Mouse (Mus musculus): ENCODE measurements around the gene Fabp1. TPM values are rescaled to one million over a fixed set of nuclear protein-coding genes. Genes with fewer than 3 reads are reported as not detected.

Gene Fabp1
- polyA plus RNA-seq, 1 experiment from 2014 or later = 0.43 TPM

DNA sequence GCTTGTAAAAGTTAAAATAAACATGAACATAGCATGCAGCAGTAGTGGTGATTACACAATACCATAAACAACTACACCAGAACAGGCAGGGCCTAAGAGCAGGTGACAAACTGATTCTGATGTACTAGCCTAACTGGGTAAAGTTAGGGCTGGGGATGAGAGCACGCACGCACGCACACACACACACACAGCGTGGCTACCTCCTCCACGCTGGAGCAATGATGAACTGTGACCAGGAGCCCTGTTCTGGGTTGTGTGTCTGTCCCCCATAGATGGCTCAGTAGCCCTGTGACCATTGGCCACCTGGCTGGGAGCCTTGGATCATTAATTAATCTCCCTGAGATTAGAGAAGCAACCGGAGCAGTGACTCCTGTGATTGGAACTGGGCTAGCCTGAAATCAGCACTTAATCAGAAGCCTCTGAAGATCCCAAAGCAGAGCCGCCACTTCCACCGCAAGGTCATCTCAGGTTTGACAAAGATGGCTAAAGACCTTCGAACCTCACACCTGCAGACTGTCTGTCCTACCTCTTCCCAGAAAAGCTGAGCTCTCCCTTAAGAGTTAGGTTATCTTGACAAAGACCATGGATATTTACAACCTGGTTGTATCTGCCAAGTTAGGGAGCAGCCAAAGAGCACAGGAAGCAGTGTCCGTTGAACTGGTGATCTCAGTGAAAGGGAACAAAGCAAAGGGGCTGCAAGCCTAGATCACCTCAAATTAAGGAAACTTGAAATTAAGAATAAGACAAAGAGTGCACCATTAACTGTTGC is 26.6 kb upstream of the Fabp1 start:
- Histone ChIP-seq H3K4me3 (ENCODE audit: low read length) (no peak overlapping the region), H3K4me2 (replicated peaks; ENCODE audit: low read depth, low read length) (no peak overlapping the region), H3K4me1 (ENCODE audit: control insufficient read depth, insufficient read depth, low read length) (no peaks in the 10 kb centered on the region), H3K36me3 (ENCODE audit: control insufficient read depth, insufficient read depth, low read length) (no peaks in the 10 kb centered on the region), H3K27me3 (ENCODE audit: control insufficient read depth, insufficient read depth, low read length) (no peaks in the 10 kb centered on the region), H3K9ac (ENCODE audit: low read depth, low read length) (no peak overlapping the region), H3K27ac (ENCODE audit: low read depth, low read length) (no peak overlapping the region), H3K9me3 (ENCODE audit: control insufficient read depth, low read length) (no peaks in the 10 kb centered on the region)
- 83% methylated on average over 10 of the region's 10 CpGs for WGBS
- no peak for ATAC-seq (ENCODE audit: low FRiP score, low TSS enrichment)

DNA sequence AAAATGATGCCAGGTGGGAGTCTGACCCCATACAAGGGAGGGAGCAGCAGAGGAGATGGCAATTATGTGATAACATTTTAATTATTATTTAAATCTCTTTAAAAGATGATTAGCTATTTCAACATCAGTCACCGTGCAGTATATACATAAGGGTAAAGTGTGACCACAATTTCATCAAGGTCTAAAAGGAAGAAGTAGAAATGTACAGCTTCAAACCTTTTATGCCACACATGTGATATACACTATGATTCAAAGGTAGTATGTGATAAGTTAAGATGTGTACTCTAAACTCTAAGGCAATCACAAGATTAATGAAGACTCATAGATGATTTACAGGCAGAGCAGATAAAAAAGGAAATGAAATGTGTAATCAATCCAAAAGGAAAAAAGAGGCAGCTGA is 19.0 kb upstream of the Fabp1 start:
- H3K27ac ChIP-seq (ENCODE audit: low read depth, low read length) = no peak overlapping the region
- H3K9me3 ChIP-seq (ENCODE audit: control insufficient read depth, low read length) = no peaks in the 10 kb centered on the region
- H3K4me3 ChIP-seq (ENCODE audit: low read length) = no peak overlapping the region
- no peaks in the 10 kb centered on the region for H3K36me3 ChIP-seq (ENCODE audit: control insufficient read depth, insufficient read depth, low read length)
- ATAC-seq (ENCODE audit: low FRiP score, low TSS enrichment) = no peak
- H3K4me1 ChIP-seq (ENCODE audit: control insufficient read depth, insufficient read depth, low read length) = no peaks in the 10 kb centered on the region
- no peaks in the 10 kb centered on the region for H3K27me3 ChIP-seq (ENCODE audit: control insufficient read depth, insufficient read depth, low read length)
- no peak overlapping the region for H3K4me2 ChIP-seq (replicated peaks; ENCODE audit: low read depth, low read length)
- H3K9ac ChIP-seq (ENCODE audit: low read depth, low read length) = no peak overlapping the region
- 85% methylated on average over 1 of the region's 1 CpGs for WGBS

DNA sequence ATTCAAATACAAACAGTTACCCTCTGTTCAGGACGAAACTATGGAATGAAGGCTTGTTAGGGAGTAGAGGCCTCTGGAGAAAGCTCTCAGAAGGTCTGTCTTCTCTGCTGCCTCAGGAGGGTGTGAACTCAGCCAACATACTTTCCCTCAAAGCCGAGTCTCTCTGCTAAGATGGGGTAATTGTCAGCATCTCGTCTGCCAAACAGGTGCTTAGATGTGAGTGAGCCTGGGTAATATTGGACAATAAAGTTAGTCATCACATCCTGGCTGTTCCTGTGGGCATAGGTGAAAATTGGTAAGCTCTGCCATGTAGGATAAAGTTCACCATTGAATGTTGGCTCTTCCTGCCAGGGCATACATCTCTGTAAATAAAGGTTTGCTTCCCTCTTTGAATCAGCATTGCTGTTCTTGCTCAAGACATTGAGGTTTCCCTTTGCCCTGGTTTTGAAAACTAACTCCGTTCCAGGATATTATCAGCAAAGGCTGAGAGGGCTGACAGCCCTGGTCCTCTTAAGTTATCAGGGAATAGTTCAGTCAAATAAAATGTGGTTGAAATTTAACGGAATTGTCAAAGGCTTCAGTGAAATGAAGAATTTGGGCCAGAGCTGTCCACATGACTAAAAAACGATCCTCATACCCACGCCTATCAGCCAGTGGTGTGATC is 14.6 kb upstream of the Fabp1 start:
- Histone ChIP-seq H3K27me3 (ENCODE audit: control insufficient read depth, insufficient read depth, low read length) (no peaks in the 10 kb centered on the region), H3K9me3 (ENCODE audit: control insufficient read depth, low read length) (no peaks in the 10 kb centered on the region), H3K4me3 (ENCODE audit: low read length) (no peak overlapping the region), H3K36me3 (ENCODE audit: control insufficient read depth, insufficient read depth, low read length) (no peaks in the 10 kb centered on the region), H3K9ac (ENCODE audit: low read depth, low read length) (no peak overlapping the region), H3K4me2 (replicated peaks; ENCODE audit: low read depth, low read length) (no peak overlapping the region), H3K27ac (ENCODE audit: low read depth, low read length) (no peak overlapping the region), H3K4me1 (ENCODE audit: control insufficient read depth, insufficient read depth, low read length) (no peaks in the 10 kb centered on the region)
- ATAC-seq (ENCODE audit: low FRiP score, low TSS enrichment) = no peak
- 84% methylated on average over 7 of the region's 7 CpGs for WGBS

DNA sequence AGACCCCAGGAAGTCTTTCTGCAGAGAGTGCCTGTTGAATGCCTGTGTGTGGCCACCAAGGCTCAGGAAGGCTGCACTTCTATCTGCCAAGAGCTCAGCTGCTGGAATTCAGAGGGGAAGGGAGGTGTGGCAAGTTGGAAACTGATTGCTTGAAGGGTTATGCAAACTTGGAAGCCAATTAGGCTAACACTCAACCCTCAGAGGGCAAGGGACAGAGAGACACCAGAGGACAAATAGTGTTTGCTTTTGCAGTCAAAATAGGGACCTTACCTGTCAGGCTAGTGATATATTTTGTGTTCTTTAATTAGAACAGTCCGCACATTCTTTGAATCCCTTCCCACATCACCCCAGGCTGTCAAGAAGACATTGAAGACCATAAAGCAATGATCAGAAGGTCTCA is 10.0 kb upstream of the Fabp1 start:
- 4% methylated on average over 1 of the region's 1 CpGs for WGBS
- H3K4me3 ChIP-seq (ENCODE audit: low read length) = no peak overlapping the region

DNA sequence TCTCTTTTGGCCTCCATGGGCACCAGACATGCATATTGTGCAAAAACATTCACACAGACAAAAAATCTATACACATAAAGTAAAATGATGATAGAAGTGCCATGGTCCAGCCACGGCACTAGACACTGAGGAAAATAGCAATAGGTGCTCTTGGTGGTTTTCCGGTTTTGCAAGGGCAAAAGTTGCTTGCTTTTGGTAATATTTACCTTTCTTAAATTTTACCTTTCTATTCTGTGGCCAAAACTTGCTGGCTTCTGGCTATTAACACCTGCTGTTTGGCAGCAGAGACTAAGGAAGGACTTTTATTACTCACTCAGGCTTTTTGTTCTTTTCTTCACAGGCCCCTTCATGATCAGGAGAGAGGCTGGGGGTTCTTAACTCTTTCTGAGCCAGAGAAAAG is 9.1 kb upstream of the Fabp1 start:
- Histone ChIP-seq H3K9me3 (ENCODE audit: control insufficient read depth, low read length) (no peaks in the 10 kb centered on the region), H3K4me1 (ENCODE audit: control insufficient read depth, insufficient read depth, low read length) (no peaks in the 10 kb centered on the region), H3K36me3 (ENCODE audit: control insufficient read depth, insufficient read depth, low read length) (no peaks in the 10 kb centered on the region), H3K9ac (ENCODE audit: low read depth, low read length) (no peak overlapping the region), H3K4me2 (replicated peaks; ENCODE audit: low read depth, low read length) (no peak overlapping the region), H3K27ac (ENCODE audit: low read depth, low read length) (no peak overlapping the region), H3K27me3 (ENCODE audit: control insufficient read depth, insufficient read depth, low read length) (no peaks in the 10 kb centered on the region), H3K4me3 (ENCODE audit: low read length) (no peak overlapping the region)
- ATAC-seq (ENCODE audit: low FRiP score, low TSS enrichment) = no peak
- WGBS = 78% methylated on average over 2 of the region's 2 CpGs

More for the DNA sequence above, 10.0 kb upstream of the Fabp1 start:
- no peak overlapping the region for H3K27ac ChIP-seq (ENCODE audit: low read depth, low read length)
- H3K36me3 ChIP-seq (ENCODE audit: control insufficient read depth, insufficient read depth, low read length) = no peaks in the 10 kb centered on the region
- ATAC-seq (ENCODE audit: low FRiP score, low TSS enrichment) = no peak
- no peaks in the 10 kb centered on the region for H3K4me1 ChIP-seq (ENCODE audit: control insufficient read depth, insufficient read depth, low read length)
- no peak overlapping the region for H3K9ac ChIP-seq (ENCODE audit: low read depth, low read length)
- H3K27me3 ChIP-seq (ENCODE audit: control insufficient read depth, insufficient read depth, low read length) = no peaks in the 10 kb centered on the region
- no peak overlapping the region for H3K4me2 ChIP-seq (replicated peaks; ENCODE audit: low read depth, low read length)
- no peaks in the 10 kb centered on the region for H3K9me3 ChIP-seq (ENCODE audit: control insufficient read depth, low read length)

DNA sequence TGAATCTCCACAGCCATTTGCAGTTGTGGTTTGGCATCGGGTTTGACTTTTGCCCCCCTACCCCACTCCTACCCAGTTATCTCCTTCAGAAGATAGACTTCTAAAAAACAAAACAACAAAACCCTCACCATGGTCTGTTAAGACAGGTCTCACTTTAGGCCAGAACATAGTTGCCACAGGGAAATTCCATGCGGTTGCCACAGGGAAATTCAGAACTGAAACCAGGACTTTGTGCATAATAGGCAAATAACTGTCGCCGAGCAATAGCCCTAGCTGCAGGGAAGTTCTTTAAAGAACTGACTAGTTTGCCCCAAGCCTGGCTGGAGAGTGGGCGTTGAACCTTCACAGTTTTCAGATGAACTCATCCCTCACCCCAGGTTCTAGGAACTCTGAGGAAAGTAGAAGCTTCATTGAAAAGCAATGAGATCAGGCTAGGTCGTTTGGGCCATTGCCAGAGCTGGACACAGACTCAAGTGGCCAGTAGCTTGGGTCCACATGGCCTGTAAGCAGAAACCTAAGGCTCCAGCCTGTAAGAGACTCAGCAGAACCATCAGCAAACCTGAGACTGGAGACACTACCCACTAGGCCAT is 6.4 kb upstream of the Fabp1 start:
- no peaks in the 10 kb centered on the region for H3K9me3 ChIP-seq (ENCODE audit: control insufficient read depth, low read length)
- WGBS = 81% methylated on average over 6 of the region's 6 CpGs
- no peak overlapping the region for H3K4me3 ChIP-seq (ENCODE audit: low read length)
- H3K36me3 ChIP-seq (ENCODE audit: control insufficient read depth, insufficient read depth, low read length) = no peaks in the 10 kb centered on the region
- no peak overlapping the region for H3K4me2 ChIP-seq (replicated peaks; ENCODE audit: low read depth, low read length)
- ATAC-seq (ENCODE audit: low FRiP score, low TSS enrichment) = no peak
- no peak overlapping the region for H3K27ac ChIP-seq (ENCODE audit: low read depth, low read length)
- no peak overlapping the region for H3K9ac ChIP-seq (ENCODE audit: low read depth, low read length)
- no peaks in the 10 kb centered on the region for H3K27me3 ChIP-seq (ENCODE audit: control insufficient read depth, insufficient read depth, low read length)
- no peaks in the 10 kb centered on the region for H3K4me1 ChIP-seq (ENCODE audit: control insufficient read depth, insufficient read depth, low read length)

DNA sequence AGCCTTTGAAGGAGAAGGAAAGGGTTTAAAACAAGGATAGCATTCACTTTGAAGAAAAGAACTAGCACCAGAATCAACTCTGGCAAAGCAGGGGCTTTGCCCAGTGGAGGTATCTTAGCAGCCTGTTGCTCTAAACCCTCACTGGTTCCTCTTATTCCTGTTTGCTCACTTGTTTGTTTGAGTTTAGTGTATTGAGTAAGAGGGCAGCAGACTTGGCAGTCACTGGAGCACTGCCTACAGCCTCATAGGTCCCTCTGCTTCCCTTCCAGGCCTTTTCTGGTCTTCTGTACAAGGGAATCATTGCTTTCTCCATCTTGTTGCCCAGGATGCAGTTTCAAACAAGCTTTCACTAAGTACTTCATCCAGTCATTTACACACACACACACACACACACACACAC is 3.5 kb upstream of the Fabp1 start:
- ATAC-seq (ENCODE audit: low FRiP score, low TSS enrichment) = no peak
- Histone ChIP-seq H3K9me3 (ENCODE audit: control insufficient read depth, low read length) (no peaks in the 10 kb centered on the region), H3K4me1 (ENCODE audit: control insufficient read depth, insufficient read depth, low read length) (no peaks in the 10 kb centered on the region), H3K27me3 (ENCODE audit: control insufficient read depth, insufficient read depth, low read length) (no peaks in the 10 kb centered on the region), H3K4me2 (replicated peaks; ENCODE audit: low read depth, low read length) (no peak overlapping the region), H3K9ac (ENCODE audit: low read depth, low read length) (no peak overlapping the region), H3K4me3 (ENCODE audit: low read length) (no peak overlapping the region), H3K36me3 (ENCODE audit: control insufficient read depth, insufficient read depth, low read length) (no peaks in the 10 kb centered on the region), H3K27ac (ENCODE audit: low read depth, low read length) (no peak overlapping the region)

DNA sequence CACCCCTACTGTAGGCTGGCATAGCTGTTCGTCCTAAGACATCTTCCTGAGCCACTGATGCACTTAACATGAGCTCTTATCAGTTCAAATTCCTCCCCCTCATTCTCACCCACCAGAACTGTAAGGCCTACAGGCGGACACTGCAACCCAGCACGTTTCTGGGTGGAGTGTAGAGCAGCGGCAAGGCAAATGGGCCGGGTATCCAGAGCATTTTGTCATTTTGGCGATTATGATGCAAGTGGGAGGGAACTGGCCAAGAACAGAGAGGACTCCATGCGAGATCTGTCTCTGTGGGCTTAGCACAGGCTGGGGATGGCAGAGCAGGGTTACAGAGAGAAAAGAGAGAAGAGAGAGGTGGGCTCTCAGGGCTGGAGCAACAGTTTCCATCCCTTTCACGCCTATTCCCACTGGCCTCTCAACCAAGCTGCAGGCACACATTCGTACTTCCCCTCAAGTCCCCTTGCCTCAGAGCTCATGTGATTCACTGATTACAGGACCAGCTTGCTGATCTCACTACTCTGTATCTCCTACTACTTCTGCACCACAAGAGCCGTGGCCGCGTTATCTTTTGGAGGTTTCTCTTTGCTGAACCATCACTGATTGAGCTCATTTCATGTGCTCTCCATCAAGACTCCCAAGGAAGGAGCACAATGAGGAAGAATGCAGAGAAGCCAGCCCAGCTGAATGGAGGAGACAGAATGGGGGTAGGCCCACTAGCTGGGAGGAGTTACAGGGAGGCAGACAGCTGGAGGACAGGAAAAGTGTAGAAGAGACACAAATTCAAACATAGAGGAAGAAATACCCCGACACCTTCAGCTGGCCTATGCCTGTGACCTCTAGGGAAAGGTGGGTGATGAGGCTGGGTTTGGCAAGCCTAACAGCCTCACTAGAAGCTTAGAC is 1.7 kb upstream of the Fabp1 start:
- 82% methylated on average over 13 of the region's 13 CpGs for WGBS
- no peak for ATAC-seq (ENCODE audit: low FRiP score, low TSS enrichment)
- Histone ChIP-seq H3K27ac (ENCODE audit: low read depth, low read length) (no peak overlapping the region), H3K9ac (ENCODE audit: low read depth, low read length) (no peak overlapping the region), H3K4me2 (replicated peaks; ENCODE audit: low read depth, low read length) (no peak overlapping the region), H3K4me1 (ENCODE audit: control insufficient read depth, insufficient read depth, low read length) (no peaks in the 10 kb centered on the region), H3K4me3 (ENCODE audit: low read length) (no peak overlapping the region), H3K9me3 (ENCODE audit: control insufficient read depth, low read length) (no peaks in the 10 kb centered on the region), H3K36me3 (ENCODE audit: control insufficient read depth, insufficient read depth, low read length) (no peaks in the 10 kb centered on the region), H3K27me3 (ENCODE audit: control insufficient read depth, insufficient read depth, low read length) (no peaks in the 10 kb centered on the region)
